Mouse (Mus musculus) natural killer cell, adult 2 months (primary cell): ENCODE measurements around the gene Qars.
A peak's percentile ranks its signal among the peaks of the same experiment; 100 is the strongest.

Experiments used
- DNase-seq, 2 experiments: peaks; one replicate each; pipeline ENCODE4 v3.0.0; 2022; ENCODE audit warnings: low spot score in 2 of 2

The Qars gene

DNA sequence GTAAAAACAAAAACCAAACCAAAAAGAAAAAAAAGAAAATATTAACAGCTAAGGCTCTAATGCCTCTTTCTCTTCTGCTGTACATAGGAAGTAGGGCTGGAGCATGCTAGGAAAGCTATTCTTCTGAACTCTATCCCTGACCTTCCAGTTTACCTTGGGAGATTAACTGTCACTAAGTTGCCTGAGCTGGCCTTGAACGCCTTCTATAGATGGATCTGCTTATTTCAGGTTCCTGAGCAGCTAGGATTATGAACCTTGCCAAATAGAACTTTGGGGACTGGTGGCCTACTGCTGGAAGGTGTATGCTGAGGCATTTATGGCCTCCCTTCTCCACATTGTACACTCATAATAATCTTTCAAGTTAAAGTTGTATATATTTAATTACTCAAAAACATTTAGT lies 23.4 kb downstream of the Qars start:
- no peak for DNase-seq

DNA sequence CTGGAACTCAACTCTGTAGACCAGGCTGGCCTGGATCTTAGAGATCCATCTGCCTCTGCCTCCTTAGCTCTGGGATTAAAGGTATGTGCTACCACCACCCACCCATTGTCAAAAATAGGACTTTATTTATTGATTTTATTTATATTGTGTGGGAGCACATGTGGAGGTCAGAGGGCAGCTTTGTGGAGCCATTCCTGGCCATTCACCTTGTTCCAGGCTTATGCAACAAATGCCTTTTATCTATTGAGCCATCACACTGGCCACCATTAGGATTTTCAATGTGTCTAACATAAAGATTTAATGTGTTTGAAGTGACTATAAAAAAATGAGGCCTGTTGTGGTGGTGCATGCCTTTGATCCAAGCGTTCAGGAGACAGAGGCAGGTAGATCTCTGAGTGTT lies 24.0 kb downstream of the Qars start:
- no peak for DNase-seq

DNA sequence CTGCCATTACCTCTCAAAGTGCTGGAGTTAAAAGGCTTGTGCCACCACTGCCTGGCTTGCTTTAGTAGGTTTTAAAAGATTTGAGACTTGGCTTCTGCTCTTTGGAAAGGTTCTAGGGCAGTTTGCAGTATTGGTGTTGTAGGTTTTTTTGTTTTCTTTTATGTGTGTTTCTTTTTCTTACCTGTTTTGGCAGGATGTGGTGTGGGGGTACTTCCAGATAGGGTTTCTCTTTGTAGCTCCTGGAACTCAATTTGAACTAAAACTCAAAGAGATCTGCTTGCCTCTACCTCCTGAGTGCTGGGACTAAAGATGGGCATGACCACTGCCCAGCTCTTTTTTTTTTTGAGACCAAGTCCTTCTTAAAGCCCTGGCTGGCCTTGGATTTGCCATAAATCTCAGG lies 33.3 kb downstream of the Qars start:
- no peak for DNase-seq

DNA sequence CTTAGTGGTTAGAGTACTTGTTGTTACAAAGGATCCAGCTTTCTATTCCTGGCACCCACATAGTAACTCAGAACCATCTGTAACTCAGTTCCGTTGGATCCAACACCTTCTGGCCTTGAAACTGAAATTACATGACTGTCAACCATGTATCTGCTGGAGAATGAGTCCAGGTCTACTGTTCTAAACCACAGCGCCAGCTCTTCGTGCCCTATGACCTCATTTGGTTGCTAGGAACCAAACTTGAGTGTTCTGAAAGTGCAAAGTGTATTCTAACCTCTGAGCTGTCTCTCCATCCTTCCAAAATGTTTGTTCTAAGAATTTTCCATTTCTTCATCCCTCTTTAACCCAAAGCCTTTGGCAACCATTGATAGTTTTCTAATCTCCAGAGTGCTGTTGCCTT lies 38.5 kb downstream of the Qars start:
- DNase-seq: no peak

DNA sequence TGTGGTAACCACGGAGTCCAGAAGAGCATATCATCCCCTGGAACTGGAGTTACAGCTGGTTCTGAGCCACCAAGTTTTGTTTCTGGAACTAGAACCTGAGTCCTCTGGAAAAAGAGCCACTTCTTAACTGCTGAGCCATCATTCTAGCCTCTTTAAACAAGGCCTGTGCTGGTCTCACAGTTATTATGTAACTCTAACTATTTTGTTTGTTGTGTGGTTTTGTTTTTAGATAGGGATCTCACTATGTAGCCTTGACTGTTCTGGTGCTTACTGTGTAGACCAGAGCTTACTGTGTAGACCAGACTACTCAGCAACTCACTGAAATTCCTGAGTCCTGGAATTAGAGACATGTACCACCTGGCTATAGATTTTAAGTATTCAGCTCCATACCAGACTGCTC lies 39.4 kb downstream of the Qars start:
- DNase-seq: no peak

DNA sequence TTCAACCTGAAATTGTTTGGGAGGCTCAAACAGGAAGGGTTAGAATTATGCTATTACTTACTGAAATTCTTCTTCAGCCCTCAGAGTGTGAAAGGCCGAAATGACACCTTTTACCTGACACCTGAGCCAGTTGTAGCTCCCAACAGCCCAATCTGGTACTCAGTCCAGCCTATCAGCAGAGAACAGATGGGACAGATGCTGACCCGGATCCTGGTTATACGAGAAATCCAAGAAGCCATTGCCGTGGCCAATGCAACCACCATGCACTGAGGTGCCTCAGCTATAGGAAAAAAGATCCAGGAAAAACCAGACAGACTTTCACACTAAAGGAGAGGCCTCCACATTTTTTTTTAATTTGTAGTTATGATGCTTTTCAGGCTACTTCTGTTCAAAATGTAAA lies 51.7 kb downstream of the Qars start:
- DNase-seq: no peak

DNA sequence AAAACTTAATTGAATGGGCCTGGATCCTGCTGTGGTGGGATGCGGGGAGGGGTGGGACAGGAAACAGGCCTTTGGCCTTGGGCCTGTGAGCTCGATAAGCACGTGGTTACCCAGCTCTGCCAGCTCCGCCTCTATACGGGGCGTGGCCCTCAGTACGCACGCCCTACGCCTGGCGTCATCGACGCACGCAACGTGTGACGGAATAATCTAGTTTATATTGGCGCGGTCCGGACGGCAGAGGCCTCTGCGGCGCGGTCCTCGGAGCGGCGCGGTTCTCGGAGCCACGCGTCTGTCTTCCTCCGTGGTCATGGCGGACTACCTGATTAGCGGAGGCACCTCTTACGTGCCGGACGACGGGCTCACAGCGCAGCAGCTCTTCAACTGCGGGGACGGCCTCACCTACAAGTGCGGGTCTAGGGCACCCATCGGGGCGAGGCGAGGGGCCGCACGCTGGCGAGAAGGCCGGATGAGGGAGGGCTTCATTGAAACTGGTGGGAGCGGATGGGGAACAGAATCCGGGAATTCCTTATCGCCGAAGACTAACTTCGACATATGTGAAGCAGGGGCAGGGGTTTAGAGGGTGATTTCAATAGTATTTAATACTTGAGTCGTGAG lies 52.8 kb downstream of the Qars start, which contains the start of gene Impdh2:
Gene Impdh2 (plus strand): TSS at position 60 of the 615 bp plus-strand sequence.
- peak; percentile 93 to 94 for DNase-seq

DNA sequence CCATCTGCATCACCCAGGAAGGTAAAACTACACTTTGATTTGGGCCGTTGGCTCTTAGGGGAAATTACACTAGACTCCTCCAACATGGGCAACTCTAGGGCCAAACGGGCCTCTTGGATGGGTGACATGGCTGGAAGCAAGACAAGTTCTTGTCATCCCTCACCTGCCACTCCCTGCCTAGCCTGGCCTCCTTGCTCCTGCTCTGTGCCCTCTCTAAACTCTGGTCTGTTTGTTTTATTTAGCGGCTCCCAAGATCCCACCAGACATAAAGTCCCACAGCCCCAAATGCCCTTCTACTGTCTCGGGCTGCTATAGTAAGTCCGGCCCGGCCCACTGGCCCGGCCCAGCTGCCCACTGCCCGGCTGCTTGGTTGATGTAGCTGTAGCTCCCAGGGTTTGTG lies 56.2 kb downstream of the Qars start:
- DNase-seq: no peak

DNA sequence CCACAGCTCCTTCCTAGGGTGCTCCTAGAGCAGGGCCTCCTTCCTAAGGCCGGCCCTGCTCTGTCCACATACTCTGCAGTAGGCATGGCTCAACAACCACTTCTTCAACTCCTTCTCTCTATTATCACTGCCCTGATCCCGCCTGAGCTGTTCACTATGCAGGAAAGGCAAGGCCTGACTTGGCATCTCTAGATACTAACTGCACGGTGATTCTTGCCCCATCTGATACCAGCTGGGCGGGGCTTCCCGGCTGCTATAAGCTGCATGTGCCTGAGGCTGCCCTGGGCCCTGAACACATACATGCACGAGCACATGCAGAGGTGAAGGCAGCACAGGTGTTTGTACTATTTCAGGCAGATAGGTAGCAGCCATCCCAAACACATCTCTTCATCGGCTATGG lies 56.6 kb downstream of the Qars start:
- no peak for DNase-seq
